Mouse (Mus musculus) neural tube, embryonic 15.5 days (tissue): ENCODE data around the gene Dnajb2. TPM values are rescaled to one million over a fixed set of nuclear protein-coding genes. Genes with fewer than 3 reads are reported as not detected.
"Not testable (repeated sequence)": the region's sequence is repeated elsewhere in the genome, so short reads cannot be mapped to it uniquely, and the experiment has no call there.

Experiments
- ATAC-seq: fragments of 200-750 bp; cut with Nextera tagmentation; 2 replicates; pipeline ENCODE4 v1.8.0; 2017; ENCODE audit warnings: mild to moderate bottlenecking, moderate TSS enrichment, moderate library complexity; ENCODE audit not compliant: low FRiP score
- H3K27ac ChIP-seq: fragments of 300-500 bp; sonication (generic); replicated peaks from 2 replicates; pipeline ENCODE4 v1.5.1; 2015; ENCODE audit warnings: mild to moderate bottlenecking, inconsistent platforms
- H3K27me3 ChIP-seq: fragments of 300-500 bp; sonication (generic); replicated peaks from 2 replicates; pipeline ENCODE4 v1.6.1; 2015; ENCODE audit warnings: inconsistent platforms
- H3K36me3 ChIP-seq: fragments of 300-500 bp; sonication (generic); 2 replicates; pipeline ENCODE4 v1.6.1; 2015; ENCODE audit warnings: inconsistent platforms
- H3K4me1 ChIP-seq: fragments of 300-500 bp; sonication (generic); 2 replicates; pipeline ENCODE4 v1.6.1; 2015; ENCODE audit warnings: inconsistent platforms
- H3K4me2 ChIP-seq: fragments of 300-500 bp; sonication (generic); 2 replicates; pipeline ENCODE4 v1.6.1; 2015; ENCODE audit warnings: inconsistent platforms, mild to moderate bottlenecking, moderate library complexity
- H3K4me3 ChIP-seq: fragments of 300-500 bp; sonication (generic); replicated peaks from 2 replicates; pipeline ENCODE4 v1.5.1; 2015; ENCODE audit warnings: mild to moderate bottlenecking, inconsistent platforms
- H3K9ac ChIP-seq: fragments of 300-500 bp; sonication (generic); replicated peaks from 2 replicates; pipeline ENCODE4 v1.6.1; 2015; ENCODE audit warnings: mild to moderate bottlenecking, inconsistent platforms
- H3K9me3 ChIP-seq: fragments of 300-500 bp; sonication (generic); replicated peaks from 2 replicates; pipeline ENCODE4 v1.6.1; 2016; ENCODE audit warnings: inconsistent platforms
- WGBS: fragments of 180-500 bp; shearing (Covaris S2); methylation state at CpG from one replicate; pipeline ENCODE4 v1.1.7; 2015; ENCODE audit warnings: mixed read lengths; 5-methylcytosine and 5-hydroxymethylcytosine counted together
- polyA plus RNA-seq: library from polyadenylated mRNA; unstranded; fragments of >200 nt; fragmentation: Nextera tagmentation; extraction: Ambion mirVana; gene quantifications from 2 replicates; pipeline ENCODE4 v1.2.1, GENCODE M21; 2015

Dnajb2 gene
- polyA plus RNA-seq, 1 experiment from 2014 or later: 90.7 TPM

DNA sequence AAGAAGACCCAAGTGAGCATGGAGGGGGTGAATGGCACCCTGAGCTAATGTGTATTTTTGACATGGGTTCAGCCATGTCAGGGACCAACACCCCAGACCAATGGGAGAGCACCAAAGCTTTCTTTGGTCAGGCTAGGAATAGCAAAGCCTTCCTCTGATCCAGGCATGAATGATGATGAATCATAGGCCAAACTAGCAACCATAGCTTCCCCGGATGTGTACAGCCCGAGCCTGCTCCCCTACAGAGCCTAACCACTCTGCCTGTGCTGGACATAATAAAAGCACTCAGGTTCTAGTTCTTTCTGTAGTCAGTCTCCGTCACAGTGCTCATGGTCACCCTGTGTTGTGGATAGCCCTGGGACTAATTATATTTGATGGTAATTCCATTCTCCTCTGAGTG lies 14.7 kb upstream of the Dnajb2 start:
- H3K4me2 ChIP-seq: no peak overlapping the region
- no peaks in the 10 kb centered on the region for H3K36me3 ChIP-seq
- no peak for ATAC-seq
- H3K27ac ChIP-seq: no peak overlapping the region
- H3K9ac ChIP-seq: no peak overlapping the region
- no peaks in the 10 kb centered on the region for H3K9me3 ChIP-seq
- 77% methylated on average over 3 of the region's 3 CpGs for WGBS
- H3K4me1 ChIP-seq: peaks cover 20% of the 10 kb centered on the region
- H3K27me3 ChIP-seq: peaks cover 67% of the 10 kb centered on the region
- no peak overlapping the region for H3K4me3 ChIP-seq

DNA sequence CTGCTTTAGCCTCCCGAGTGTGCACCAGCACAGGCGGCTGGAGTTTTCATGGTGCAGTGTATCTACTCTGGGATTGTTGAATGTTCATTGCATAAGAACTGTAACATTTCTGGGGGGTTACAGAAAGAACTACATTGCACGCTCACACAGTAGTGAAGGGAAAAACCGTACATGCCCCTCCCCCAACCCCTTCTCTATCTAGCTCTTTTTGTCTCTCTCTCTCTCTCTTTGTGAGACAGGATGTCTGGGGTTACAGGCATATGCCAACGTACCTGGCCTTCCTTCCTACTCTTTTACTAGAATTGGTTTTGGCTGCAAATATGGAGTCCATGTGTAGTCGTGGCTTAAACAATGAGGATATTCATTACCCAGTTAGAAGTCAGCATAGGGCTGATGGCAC lies 13.3 kb upstream of the Dnajb2 start:
- no peak for ATAC-seq
- Histone ChIP-seq H3K9me3 (no peaks in the 10 kb centered on the region), H3K9ac (no peak overlapping the region), H3K27ac (no peak overlapping the region), H3K36me3 (no peaks in the 10 kb centered on the region), H3K27me3 (peaks cover 57% of the 10 kb centered on the region), H3K4me3 (no peak overlapping the region), H3K4me1 (peaks cover 19% of the 10 kb centered on the region), H3K4me2 (no peak overlapping the region)
- WGBS: 75% methylated on average over 6 of the region's 6 CpGs

DNA sequence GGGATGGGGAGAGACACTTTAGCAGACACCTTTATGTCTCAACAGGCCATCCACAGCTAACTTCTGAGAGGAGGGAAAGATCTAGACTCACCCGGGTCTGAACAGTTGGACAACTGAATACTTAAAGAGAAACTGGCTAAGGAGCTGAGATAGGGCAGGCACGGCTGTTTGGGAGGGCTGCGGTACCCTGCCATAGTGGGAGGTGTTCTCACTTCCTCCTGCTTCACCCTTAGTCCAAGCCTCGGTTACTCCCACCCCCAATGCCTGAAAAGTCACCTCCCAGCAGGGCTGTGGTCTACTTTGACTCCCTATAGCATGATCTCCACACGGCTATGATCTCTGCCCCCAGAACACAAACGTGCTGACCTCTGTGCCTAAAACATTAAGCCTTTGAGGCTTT lies 12.7 kb upstream of the Dnajb2 start:
- Histone ChIP-seq H3K4me3 (no peak overlapping the region), H3K4me2 (no peak overlapping the region), H3K9ac (no peak overlapping the region), H3K4me1 (peaks cover 13% of the 10 kb centered on the region), H3K27ac (no peak overlapping the region), H3K9me3 (no peaks in the 10 kb centered on the region), H3K36me3 (no peaks in the 10 kb centered on the region), H3K27me3 (peaks cover 51% of the 10 kb centered on the region)
- WGBS: 77% methylated on average over 6 of the region's 6 CpGs
- no peak for ATAC-seq

DNA sequence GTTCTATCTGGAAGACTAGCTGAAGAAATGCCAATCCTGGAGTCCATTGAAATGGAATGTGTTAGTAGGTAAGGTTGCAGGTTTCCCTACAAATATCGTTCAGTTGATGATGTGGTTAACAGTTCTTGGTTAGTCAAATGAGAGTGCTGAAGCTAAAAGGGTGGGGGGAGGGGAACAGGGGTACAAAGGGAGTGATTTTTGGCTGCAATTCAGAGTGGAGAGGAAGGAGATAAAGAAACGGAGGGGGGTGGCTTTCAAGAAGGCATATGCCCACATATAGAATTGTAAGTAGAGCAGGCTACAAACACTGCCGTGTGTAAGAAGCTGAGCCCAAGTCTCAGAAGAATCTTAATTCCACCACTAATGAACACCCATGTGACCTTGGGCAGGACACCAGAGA lies 10.7 kb upstream of the Dnajb2 start:
- ATAC-seq: no peak
- Histone ChIP-seq H3K4me2 (no peak overlapping the region), H3K36me3 (no peaks in the 10 kb centered on the region), H3K9me3 (no peaks in the 10 kb centered on the region), H3K27me3 (peaks cover 38% of the 10 kb centered on the region), H3K4me1 (no peaks in the 10 kb centered on the region), H3K9ac (no peak overlapping the region), H3K4me3 (no peak overlapping the region), H3K27ac (no peak overlapping the region)
- WGBS: 69% methylated on average over 3 of the region's 3 CpGs

DNA sequence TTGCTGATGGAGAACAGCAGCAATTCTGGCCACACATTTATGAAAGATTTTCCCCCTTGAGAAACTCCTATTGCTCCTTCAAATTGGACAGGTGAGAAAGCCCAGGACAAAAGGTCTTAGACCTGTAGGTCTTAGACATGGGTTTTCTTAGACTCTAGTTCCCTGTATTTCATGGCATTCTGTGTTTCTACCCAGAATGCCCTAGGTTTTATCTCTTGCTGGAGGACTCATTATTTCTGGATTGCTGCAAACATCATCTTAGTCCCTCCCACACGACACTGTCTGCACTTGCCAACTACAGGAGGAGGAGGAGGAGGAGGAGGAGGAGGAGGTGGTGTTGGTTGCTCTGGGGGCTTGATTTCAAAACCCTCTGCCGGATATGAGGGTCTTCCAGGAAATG lies 10.1 kb upstream of the Dnajb2 start:
- H3K4me3 ChIP-seq: no peak overlapping the region
- no peak for ATAC-seq
- no peaks in the 10 kb centered on the region for H3K36me3 ChIP-seq
- no peak overlapping the region for H3K4me2 ChIP-seq
- H3K9ac ChIP-seq: no peak overlapping the region
- 83% methylated on average over 2 of the region's 2 CpGs for WGBS
- H3K4me1 ChIP-seq: no peaks in the 10 kb centered on the region
- H3K27me3 ChIP-seq: peaks cover 34% of the 10 kb centered on the region
- no peak overlapping the region for H3K27ac ChIP-seq
- H3K9me3 ChIP-seq: no peaks in the 10 kb centered on the region

DNA sequence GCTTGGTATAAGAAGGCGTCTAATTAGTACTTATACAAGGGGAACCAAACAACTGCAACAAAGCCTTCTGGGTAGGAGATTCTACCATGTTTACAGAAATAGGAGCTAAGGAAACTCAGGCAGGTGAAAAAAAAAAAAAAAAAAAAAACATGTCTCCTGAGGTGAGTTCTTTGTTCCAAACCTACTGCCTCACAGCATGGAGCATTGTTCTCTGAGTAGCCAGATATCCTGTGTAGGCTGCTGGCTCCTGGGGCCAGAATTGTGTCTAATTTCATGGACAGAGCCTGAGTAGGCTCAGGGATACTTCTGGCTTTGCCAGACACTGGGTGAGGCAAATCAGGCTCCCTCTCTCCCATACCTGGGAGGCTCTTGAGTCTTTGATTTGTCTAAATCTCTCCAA lies 8.6 kb upstream of the Dnajb2 start:
- no peak for ATAC-seq
- no peaks in the 10 kb centered on the region for H3K36me3 ChIP-seq
- no peaks in the 10 kb centered on the region for H3K9me3 ChIP-seq
- H3K9ac ChIP-seq: no peak overlapping the region
- H3K27me3 ChIP-seq: peaks cover 19% of the 10 kb centered on the region
- no peaks in the 10 kb centered on the region for H3K4me1 ChIP-seq
- H3K4me3 ChIP-seq: no peak overlapping the region
- WGBS: 79% methylated on average over 1 of the region's 1 CpGs
- H3K27ac ChIP-seq: no peak overlapping the region
- H3K4me2 ChIP-seq: no peak overlapping the region

DNA sequence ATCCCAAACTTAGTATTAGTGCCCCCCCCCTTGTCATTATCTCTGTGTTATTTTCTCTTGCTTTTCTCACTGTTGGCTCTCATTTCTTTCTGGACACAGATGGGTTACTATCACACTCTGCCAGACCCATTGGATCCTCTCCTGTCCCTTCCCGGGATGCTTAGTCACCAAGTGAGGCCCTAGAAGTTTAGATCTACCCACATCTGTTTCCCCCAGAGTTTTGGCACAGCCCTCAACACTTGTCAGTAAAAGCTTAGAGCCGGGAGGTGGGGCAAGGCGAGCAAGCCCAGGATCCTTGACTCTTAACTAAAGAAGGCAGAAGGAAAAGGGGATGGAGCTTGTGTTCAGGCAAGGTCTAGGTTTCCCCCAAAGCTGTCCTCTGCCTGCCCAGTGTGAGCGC lies 7.0 kb upstream of the Dnajb2 start:
- no peak overlapping the region for H3K27ac ChIP-seq
- ATAC-seq: no peak
- H3K36me3 ChIP-seq: no peaks in the 10 kb centered on the region
- H3K4me3 ChIP-seq: no peak overlapping the region
- H3K4me2 ChIP-seq: no peak overlapping the region
- peaks cover 10% of the 10 kb centered on the region; the same call in 1 of the 2 replicates for H3K27me3 ChIP-seq
- H3K9ac ChIP-seq: no peak overlapping the region
- 78% methylated on average over 4 of the region's 4 CpGs for WGBS
- no peaks in the 10 kb centered on the region for H3K4me1 ChIP-seq
- no peaks in the 10 kb centered on the region for H3K9me3 ChIP-seq

DNA sequence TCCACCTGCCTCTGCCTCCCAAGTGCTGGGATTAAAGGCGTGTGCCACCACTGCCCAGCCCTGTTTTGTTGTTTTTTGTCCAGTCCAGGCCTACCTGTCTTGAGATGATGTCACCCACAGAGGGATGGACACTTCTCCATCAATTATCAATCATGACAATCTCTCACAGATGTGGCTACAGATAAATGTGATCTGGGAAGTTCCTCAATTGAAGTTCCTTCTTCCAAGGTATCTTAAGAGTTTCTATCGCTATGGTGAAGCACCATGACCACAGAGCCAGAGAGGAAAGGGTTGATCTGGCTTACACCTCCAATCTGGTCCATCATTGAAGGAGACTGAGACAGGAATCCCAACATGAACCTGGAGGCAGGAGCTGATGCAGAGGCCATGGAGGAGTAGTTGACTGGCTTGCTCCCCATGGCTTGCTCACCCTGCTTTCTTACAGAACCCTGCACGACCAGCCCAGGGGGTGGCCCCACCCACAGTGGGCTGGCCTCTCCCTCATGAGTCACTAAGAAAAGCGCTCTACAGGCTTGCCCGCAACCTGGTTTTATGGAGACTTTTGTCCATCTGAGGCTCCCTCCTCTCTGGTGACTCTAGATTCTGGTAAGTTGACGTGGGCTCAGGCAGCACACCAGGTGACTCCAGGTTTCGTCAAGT lies 5.7 kb upstream of the Dnajb2 start:
- no peak for ATAC-seq
- Histone ChIP-seq H3K4me2 (no peak overlapping the region), H3K27me3 (peaks cover 10% of the 10 kb centered on the region; the same call in 1 of the 2 replicates), H3K4me1 (peaks cover 10% of the 10 kb centered on the region), H3K9me3 (no peaks in the 10 kb centered on the region), H3K9ac (no peak overlapping the region), H3K4me3 (no peak overlapping the region), H3K27ac (no peak overlapping the region), H3K36me3 (no peaks in the 10 kb centered on the region)
- 82% methylated on average over 7 of the region's 7 CpGs for WGBS

DNA sequence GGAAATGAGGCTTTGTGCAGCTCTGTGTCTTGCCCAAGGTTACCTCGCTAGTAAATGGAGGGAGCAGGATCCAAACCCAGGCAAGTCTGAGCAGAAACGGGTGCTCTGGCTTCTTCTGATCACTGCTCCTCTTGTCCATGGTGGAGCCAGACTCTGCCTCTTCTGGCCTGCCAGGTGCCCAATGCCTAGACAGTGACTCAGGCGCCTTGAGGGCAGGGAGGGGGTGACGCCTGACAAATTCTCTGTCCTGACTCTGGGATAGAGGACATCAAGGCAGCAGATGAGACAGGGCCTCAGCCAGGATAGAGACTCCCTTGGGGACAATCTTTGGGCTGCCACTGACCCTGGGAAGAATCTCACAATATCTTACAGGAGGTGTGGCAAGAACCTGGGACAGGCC lies 5.0 kb upstream of the Dnajb2 start:
- peaks cover 10% of the 10 kb centered on the region; the same call in 1 of the 2 replicates for H3K27me3 ChIP-seq
- no peak overlapping the region for H3K9ac ChIP-seq
- H3K36me3 ChIP-seq: no peaks in the 10 kb centered on the region
- ATAC-seq: no peak
- H3K4me3 ChIP-seq: no peak overlapping the region
- WGBS: 84% methylated on average over 4 of the region's 4 CpGs
- H3K4me2 ChIP-seq: no peak overlapping the region
- H3K4me1 ChIP-seq: peaks cover 17% of the 10 kb centered on the region
- no peaks in the 10 kb centered on the region for H3K9me3 ChIP-seq
- H3K27ac ChIP-seq: no peak overlapping the region

DNA sequence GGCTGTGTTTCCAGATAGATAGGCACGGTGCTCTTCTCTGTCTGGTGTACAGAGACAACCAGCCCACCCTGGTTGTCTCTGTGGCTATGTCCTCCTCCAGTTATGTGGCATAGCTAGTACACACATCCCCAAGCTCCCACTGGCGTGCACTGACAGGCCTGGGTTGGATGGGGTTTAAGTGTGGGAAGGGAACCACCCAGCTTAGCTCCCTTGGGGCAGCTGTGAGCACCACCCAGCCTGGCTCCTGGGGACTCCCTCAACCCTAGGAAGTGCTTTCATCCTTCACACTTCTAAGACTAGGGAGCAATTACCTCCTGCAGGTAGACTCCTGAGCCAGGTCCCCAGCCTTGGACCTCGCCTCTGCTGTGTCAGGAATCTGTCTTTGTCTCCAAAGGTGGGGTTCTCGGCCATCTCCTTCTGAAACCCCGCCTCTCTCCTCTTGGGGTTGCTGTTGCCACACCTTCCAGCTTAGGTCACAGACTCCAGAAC lies 4.5 kb upstream of the Dnajb2 start, which contains the start of gene A630095N17Rik:
A630095N17Rik (minus strand) TSS at position 439 of the 489 bp plus-strand sequence.
- no peak within 1 kb of the TSS for H3K4me3 ChIP-seq
- no peak within 1 kb of the TSS for H3K4me2 ChIP-seq
- H3K9me3 ChIP-seq: no peaks in the 10 kb centered on the region
- 76% methylated on average over 5 of the region's 5 CpGs for WGBS
- peaks cover 18% of the 10 kb centered on the region for H3K4me1 ChIP-seq
- no peak within 1 kb of the TSS for H3K27ac ChIP-seq
- no peak within 1 kb of the TSS for H3K9ac ChIP-seq
- H3K36me3 ChIP-seq: no peaks in the 10 kb centered on the region
- no peak for ATAC-seq
- peaks cover 7% of the 10 kb centered on the region; the same call in 1 of the 2 replicates for H3K27me3 ChIP-seq

DNA sequence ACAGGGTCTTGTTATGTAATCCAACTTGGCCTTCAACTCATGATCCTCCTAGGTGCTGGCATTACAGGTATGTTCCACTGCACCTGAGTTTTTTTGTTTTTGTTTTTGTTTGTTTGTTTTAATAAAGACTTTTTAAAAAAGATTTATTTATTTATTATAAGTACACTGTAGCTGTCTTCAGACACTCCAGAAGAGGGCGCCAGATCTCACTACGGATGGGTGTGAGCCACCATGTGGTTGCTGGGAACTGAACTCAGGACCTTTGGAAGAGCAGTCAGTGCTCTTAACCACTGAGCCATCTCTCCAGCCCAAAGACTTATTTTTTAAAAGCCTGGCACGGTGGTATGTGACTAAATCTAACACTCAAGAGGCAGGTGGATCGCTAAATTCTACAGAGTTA lies 3.7 kb upstream of the Dnajb2 start:
- H3K36me3 ChIP-seq, H3K4me2 ChIP-seq, H3K27me3 ChIP-seq, H3K9me3 ChIP-seq, H3K9ac ChIP-seq, ATAC-seq, H3K4me3 ChIP-seq, H3K27ac ChIP-seq: not testable (repeated sequence)
- peaks cover 26% of the 10 kb centered on the region for H3K4me1 ChIP-seq
- 70% methylated on average over 4 of the region's 4 CpGs for WGBS

DNA sequence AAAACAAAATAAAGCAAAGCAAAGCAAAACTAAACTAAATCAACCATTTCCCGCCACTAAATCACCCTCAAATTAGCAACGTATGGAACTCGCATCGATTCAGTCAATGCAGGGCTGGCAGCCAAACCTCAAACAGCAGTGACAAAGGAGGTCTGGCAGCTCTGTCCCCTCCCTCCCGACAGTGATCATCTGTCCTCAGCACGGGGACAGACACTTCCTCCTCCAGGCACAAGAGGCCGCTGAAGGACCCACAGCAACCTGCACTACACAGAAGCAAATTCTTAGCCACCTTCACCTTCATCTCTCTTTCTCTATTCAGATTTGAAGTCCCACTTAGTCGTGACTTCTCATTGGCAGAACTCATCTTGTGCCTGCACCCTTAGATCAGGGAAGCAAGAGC lies 1.6 kb upstream of the Dnajb2 start:
- Histone ChIP-seq H3K9me3 (no peaks in the 10 kb centered on the region), H3K9ac (no peak overlapping the region), H3K4me1 (peaks cover 27% of the 10 kb centered on the region), H3K36me3 (peaks cover 2% of the 10 kb centered on the region), H3K4me2 (peak overlapping the region; percentile 22; the same call in 1 of the 2 replicates), H3K27me3 (0 out of 2 replicates have a peak, but pooled peaks cover 2% of the 10 kb centered on the region), H3K27ac (no peak overlapping the region), H3K4me3 (no peak overlapping the region)
- ATAC-seq: peak; percentile 51; the same call in 1 of the 2 replicates
- under 1% methylated on average over 8 of the region's 8 CpGs for WGBS
